Mouse (Mus musculus): ENCODE measurements at regions not wholly inside any gene's neighbourhood (a gene's known extent, or its start where the extent isn't known, plus 50 kb on each side); places are given as distances from the start of the nearest gene placed in this dataset.

GRCm38 (mm10) chr4:55734331-55734730 is 202.1 kb upstream of the Klf4 start:
- TF ChIP-seq CHD1 (IDR thresholded peaks at IDR 0.05; ENCODE audit: low read depth, low read length): no peak
- no peak for TF ChIP-seq ZC3H11A (IDR thresholded peaks at IDR 0.05; ENCODE audit: low read depth, low read length)
- TF ChIP-seq MEF2A (IDR thresholded peaks at IDR 0.05; ENCODE audit: borderline replicate concordance, low read depth, low read length): no peak
- no peak for TF ChIP-seq CTCF (conservative IDR thresholded peaks at IDR 0.05 in 1 of 2, IDR thresholded peaks at IDR 0.05 in 1 of 2; ENCODE audit: low read depth in 2 of 2, low read length in 2 of 2)
- TF ChIP-seq POLR2A (IDR thresholded peaks at IDR 0.05; ENCODE audit: low read depth, low read length): no peak
- TF ChIP-seq HCFC1 (IDR thresholded peaks at IDR 0.05; ENCODE audit: low read depth, low read length): no peak
- TF ChIP-seq USF1 (IDR thresholded peaks at IDR 0.05; ENCODE audit: low read depth, low read length): no peak
- no peak for TF ChIP-seq MAFK (IDR thresholded peaks at IDR 0.05; ENCODE audit: insufficient replicate concordance, low read length)
- TF ChIP-seq EP300 (IDR thresholded peaks at IDR 0.05; ENCODE audit: low read length): no peak
- TF ChIP-seq MAX (IDR thresholded peaks at IDR 0.05; ENCODE audit: low read length): no peak
- no peak for TF ChIP-seq NRF1 (IDR thresholded peaks at IDR 0.05; ENCODE audit: low read depth, low read length)

Data from CH12.LX (cell line).